Comparison of ENCODE assay signal across 24 mouse cellular contexts in the genomic region with DNA sequence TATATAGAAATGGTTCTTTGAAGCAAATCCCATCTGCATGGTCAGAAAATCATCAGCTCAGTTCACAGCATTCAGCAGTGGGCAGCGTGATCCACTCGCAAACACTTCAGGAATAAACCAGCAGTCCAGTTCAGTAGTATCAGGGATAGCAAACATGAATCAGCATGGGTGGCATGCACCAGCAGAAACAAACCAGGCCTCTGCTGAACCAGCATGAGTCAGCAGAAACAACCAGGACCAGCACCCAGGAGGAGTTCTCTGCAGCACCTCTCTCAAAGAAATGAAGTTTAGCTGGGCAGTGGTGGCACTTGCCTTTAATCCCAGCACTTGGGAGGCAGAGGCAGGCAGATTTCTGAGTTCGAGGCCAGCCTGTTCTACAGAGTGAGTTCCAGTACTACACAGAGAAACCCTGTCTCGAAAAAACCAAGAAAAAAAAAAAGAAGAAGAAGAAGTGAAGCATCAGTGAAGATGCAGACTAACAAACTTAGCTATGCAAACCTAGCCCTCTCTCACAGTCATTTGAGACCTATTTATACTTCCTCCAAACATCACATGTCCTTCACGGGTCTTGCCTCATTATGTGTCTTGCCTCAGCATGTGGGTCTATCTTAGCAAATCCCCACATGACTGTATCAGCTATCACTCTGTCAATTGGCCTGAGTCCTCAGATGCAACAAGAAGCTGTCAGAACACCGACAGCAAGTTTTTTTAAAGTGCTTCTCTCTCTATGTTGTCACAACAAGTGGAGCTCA.
A peak's percentile ranks its signal among the peaks of the same experiment; 100 is the strongest.
DNase-seq lines count a peak whose midpoint lies in the region; ATAC-seq and TF ChIP-seq lines count a peak whose summit lies in the region.
"Had no signal": no experiment of that assay in that cellular context is flagged by ENCODE, and none has a peak within 500 bp of the region (broad histone marks: within the 10 kb centered on the region; RNA-seq: fewer than 3 reads in every experiment).

No protein-coding gene starts in this region.

- 59% methylated on average over 6 of the region's 6 CpGs for WGBS in liver, embryonic 12.5 days (ENCODE audit: insufficient replicate concordance)
- 77% methylated on average over 6 of the region's 6 CpGs for WGBS in liver, embryonic 11.5 days
- WGBS in liver, embryonic 13.5 days (ENCODE audit: insufficient replicate concordance): 59% methylated on average over 6 of the region's 6 CpGs

- no peak overlapping the region for H3K4me3 ChIP-seq in liver, embryonic 12.5 days
- no peak overlapping the region for H3K4me3 ChIP-seq in liver, embryonic 11.5 days (ENCODE audit: low read depth, low read length)
- H3K4me3 ChIP-seq in ES-E14 (ENCODE audit: insufficient read depth in 1 of 2, low read depth in 1 of 2, low read length in 2 of 2, poor library complexity in 1 of 2, severe bottlenecking in 1 of 2): no peak overlapping the region
- no peak overlapping the region for H3K4me3 ChIP-seq in liver, embryonic 13.5 days (replicated peaks)
- H3K4me3 ChIP-seq in left cerebral cortex, adult 2 months: no peak overlapping the region
- H3K4me3 ChIP-seq: embryonic facial prominence, embryonic 12.5 days; erythroblast, embryonic 14.5 days; forebrain, embryonic 12.5 days; hindbrain, embryonic 13.5 days; kidney, embryonic 15.5 days; limb, embryonic 13.5 days; midbrain, embryonic 10.5 days had no signal

- H3K4me1 ChIP-seq in liver, embryonic 12.5 days: no peaks in the 10 kb centered on the region
- no peaks in the 10 kb centered on the region for H3K4me1 ChIP-seq in liver, embryonic 11.5 days (replicated peaks; ENCODE audit: control insufficient read depth, insufficient read depth, low read length)
- no peaks in the 10 kb centered on the region for H3K4me1 ChIP-seq in ES-E14 (ENCODE audit: control insufficient read depth in 2 of 2, insufficient read depth in 2 of 2, low read length in 2 of 2, poor library complexity in 1 of 2)
- H3K4me1 ChIP-seq in liver, embryonic 13.5 days (replicated peaks): no peaks in the 10 kb centered on the region
- H3K4me1 ChIP-seq: embryonic facial prominence, embryonic 12.5 days; forebrain, embryonic 12.5 days; hindbrain, embryonic 13.5 days; kidney, embryonic 15.5 days; limb, embryonic 13.5 days; midbrain, embryonic 10.5 days had no signal

- in situ Hi-C loops in ES-E14 (cut with MboI; ENCODE audit: low sequenced_read_pairs in 2 of 2, unreplicated experiment in 2 of 2): no loop called here

- H3K36me3 ChIP-seq in liver, embryonic 12.5 days: no peaks in the 10 kb centered on the region
- no peaks in the 10 kb centered on the region for H3K36me3 ChIP-seq in liver, embryonic 11.5 days (ENCODE audit: control insufficient read depth, insufficient read depth, low read length)
- no peaks in the 10 kb centered on the region for H3K36me3 ChIP-seq in ES-E14 (ENCODE audit: control insufficient read depth, insufficient read depth, low read length, poor library complexity, severe bottlenecking)
- no peaks in the 10 kb centered on the region for H3K36me3 ChIP-seq in liver, embryonic 13.5 days
- H3K36me3 ChIP-seq: embryonic facial prominence, embryonic 12.5 days; forebrain, embryonic 12.5 days; hindbrain, embryonic 13.5 days; kidney, embryonic 15.5 days; limb, embryonic 13.5 days; midbrain, embryonic 10.5 days had no signal

- no peak for TF ChIP-seq CTCF in left cerebral cortex, adult 2 months (IDR thresholded peaks at IDR 0.05)

- no peak overlapping the region for H3K27ac ChIP-seq in liver, embryonic 12.5 days
- no peak overlapping the region for H3K27ac ChIP-seq in liver, embryonic 11.5 days (ENCODE audit: low read depth, low read length)
- no peak overlapping the region for H3K27ac ChIP-seq in ES-E14 (ENCODE audit: insufficient read depth, low read depth, low read length, poor library complexity, severe bottlenecking)
- H3K27ac ChIP-seq in liver, embryonic 13.5 days: no peak overlapping the region
- H3K27ac ChIP-seq in left cerebral cortex, adult 2 months: no peak overlapping the region
- H3K27ac ChIP-seq: embryonic facial prominence, embryonic 12.5 days; forebrain, embryonic 12.5 days; hindbrain, embryonic 13.5 days; kidney, embryonic 15.5 days; limb, embryonic 13.5 days; midbrain, embryonic 10.5 days had no signal

- intact Hi-C loops in heart, postnatal 14 days (cut with DNase I): no loop called here
- intact Hi-C loops in left cerebral cortex, adult 2 months (cut with DNase I): no loop called here

- ATAC-seq in liver, embryonic 12.5 days: peak; percentile 82
- no peak for ATAC-seq in liver, embryonic 11.5 days (replicated peaks; ENCODE audit: low FRiP score)
- ATAC-seq in liver, embryonic 13.5 days (ENCODE audit: low read depth): peak; percentile 86
- ATAC-seq: midbrain, embryonic 16.5 days had no signal

- no peaks in the 10 kb centered on the region for H3K9me3 ChIP-seq in liver, embryonic 12.5 days (replicated peaks)
- no peaks in the 10 kb centered on the region for H3K9me3 ChIP-seq in liver, embryonic 11.5 days (ENCODE audit: control insufficient read depth, low read length)
- H3K9me3 ChIP-seq in ES-E14 (ENCODE audit: control insufficient read depth, insufficient read depth, low read depth, low read length): no peaks in the 10 kb centered on the region
- no peaks in the 10 kb centered on the region for H3K9me3 ChIP-seq in liver, embryonic 13.5 days (replicated peaks)
- H3K9me3 ChIP-seq: embryonic facial prominence, embryonic 12.5 days; forebrain, embryonic 12.5 days; hindbrain, embryonic 13.5 days; kidney, embryonic 15.5 days; limb, embryonic 13.5 days; midbrain, embryonic 10.5 days had no signal

- DNase-seq in liver, embryonic 11.5 days (ENCODE audit: low spot score): no peak
- DNase-seq in ES-E14 (ENCODE audit: low read depth, low spot score): no peak
- DNase-seq in liver, embryonic 13.5 days: peak; percentile 13
- no peak for DNase-seq in heart, postnatal 14 days
- DNase-seq in left cerebral cortex, adult 2 months (ENCODE audit: extremely low spot score in 1 of 2, low spot score in 2 of 2): no peak
- DNase-seq in thymus, postnatal 25 days: no peak
- DNase-seq: adrenal gland, postnatal 14 days; cerebellum, adult 11-12 months; cerebellum, postnatal 25 days; heart, postnatal 36 days; kidney, adult 11 months; kidney, postnatal 36 days; layer of hippocampus, postnatal 36 days; lung, embryonic 14.5 days; thymus, adult 18-20 months had no signal

- no peaks in the 10 kb centered on the region for H3K27me3 ChIP-seq in liver, embryonic 12.5 days (replicated peaks)
- H3K27me3 ChIP-seq in liver, embryonic 11.5 days (replicated peaks; ENCODE audit: control insufficient read depth, insufficient read depth, low read length): no peaks in the 10 kb centered on the region
- H3K27me3 ChIP-seq in liver, embryonic 13.5 days: no peaks in the 10 kb centered on the region
- H3K27me3 ChIP-seq: embryonic facial prominence, embryonic 12.5 days; forebrain, embryonic 12.5 days; hindbrain, embryonic 13.5 days had no signal

- H3K4me2 ChIP-seq in liver, embryonic 12.5 days: no peak overlapping the region
- no peak overlapping the region for H3K4me2 ChIP-seq in liver, embryonic 11.5 days
- no peak overlapping the region for H3K4me2 ChIP-seq in liver, embryonic 13.5 days
- H3K4me2 ChIP-seq: embryonic facial prominence, embryonic 12.5 days; forebrain, embryonic 12.5 days; hindbrain, embryonic 13.5 days; kidney, embryonic 15.5 days; limb, embryonic 13.5 days; lung, embryonic 14.5 days had no signal

- no peak overlapping the region for H3K9ac ChIP-seq in liver, embryonic 12.5 days
- H3K9ac ChIP-seq in liver, embryonic 11.5 days (ENCODE audit: low read depth, low read length): no peak overlapping the region
- H3K9ac ChIP-seq in ES-E14 (ENCODE audit: insufficient read depth, low read depth, low read length, poor library complexity, severe bottlenecking): no peak overlapping the region
- H3K9ac ChIP-seq in liver, embryonic 13.5 days: no peak overlapping the region
- H3K9ac ChIP-seq: embryonic facial prominence, embryonic 12.5 days; forebrain, embryonic 12.5 days; hindbrain, embryonic 13.5 days; kidney, embryonic 15.5 days; limb, embryonic 13.5 days; lung, embryonic 14.5 days had no signal

TF ChIP-seq in ES-E14, 5 proteins besides CTCF, POLR2A, EP300 and RAD21:
- TF ChIP-seq MAFK (IDR thresholded peaks at IDR 0.05; ENCODE audit: insufficient read depth, low read depth, low read length) (0 out of 2 replicates have a peak, but pooled peaks have one; percentile 44), HCFC1 (IDR thresholded peaks at IDR 0.05; ENCODE audit: borderline replicate concordance, insufficient read depth, low read length) (no peak)
